Mouse (Mus musculus): ENCODE data around the gene U2surp.
A peak's percentile ranks its signal among the peaks of the same experiment; 100 is the strongest.

Gene U2surp

DNA sequence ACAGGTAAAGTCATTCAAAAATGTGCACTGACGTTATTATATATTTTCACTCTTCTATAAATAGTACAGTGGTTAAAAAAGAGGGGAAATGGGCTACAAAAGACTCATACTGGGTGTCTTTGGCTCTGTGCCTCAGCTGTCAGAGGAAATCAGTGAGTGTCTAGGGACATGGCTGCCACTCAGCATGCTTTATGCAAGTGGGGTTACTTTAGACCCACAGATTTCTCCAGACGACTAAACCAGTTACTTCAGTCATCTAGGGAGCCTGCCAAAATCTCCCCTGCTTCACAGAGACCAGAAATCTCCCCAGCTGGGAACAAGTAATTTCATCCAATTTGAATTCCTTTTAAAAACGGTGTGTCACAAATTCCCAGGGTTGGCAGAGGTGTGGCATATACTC, 59.9 kb downstream of the U2surp start:
- DNase-seq: peak; percentile 43 to 57

- DNase-seq: no peak
Measured at GRCm38 (mm10) chr9:95450586-95450985, 61.2 kb downstream of the U2surp start.

DNA sequence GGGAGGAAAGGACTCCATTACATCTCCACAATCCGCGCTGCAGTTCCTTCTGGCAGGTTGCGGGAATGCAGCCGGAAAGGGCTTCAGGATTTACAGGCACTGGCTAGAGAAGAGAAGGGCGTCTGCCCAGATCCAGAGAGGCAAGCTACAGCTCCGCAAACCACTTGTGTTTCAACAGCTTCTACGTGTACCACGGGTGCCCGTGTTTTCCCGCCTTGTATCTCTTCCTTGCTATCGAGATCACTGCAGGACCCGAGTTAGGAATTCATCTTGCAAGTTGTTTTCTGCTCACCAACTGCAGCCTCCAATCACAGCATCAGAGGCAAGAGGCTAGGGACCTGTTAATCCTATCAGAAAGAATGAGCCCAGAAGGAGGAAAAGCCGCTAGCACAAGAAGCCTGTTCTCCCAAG, 69.5 kb downstream of the U2surp start:
- peak; percentile 75 to 77 for DNase-seq

DNA sequence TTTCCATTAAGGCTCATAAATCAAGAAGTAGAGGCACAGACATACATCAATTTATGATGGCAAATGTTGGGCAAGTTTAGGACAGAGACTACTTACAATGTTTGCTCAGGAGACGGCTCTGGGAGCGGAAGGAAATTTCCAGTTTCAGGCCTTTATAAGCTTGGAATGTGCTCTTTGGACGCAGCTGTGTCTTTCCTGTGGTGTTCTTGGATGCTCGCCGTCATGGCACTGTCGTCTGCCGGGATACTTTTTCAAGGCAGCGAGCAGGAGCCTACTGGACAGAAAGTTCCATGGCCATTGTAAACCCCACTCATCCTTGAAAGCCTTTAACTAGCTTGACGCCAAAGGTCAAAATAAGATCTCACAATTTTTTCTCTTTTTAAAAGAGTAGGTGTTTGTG, 73.9 kb downstream of the U2surp start:
- peak; percentile 49 to 66 for DNase-seq

DNA sequence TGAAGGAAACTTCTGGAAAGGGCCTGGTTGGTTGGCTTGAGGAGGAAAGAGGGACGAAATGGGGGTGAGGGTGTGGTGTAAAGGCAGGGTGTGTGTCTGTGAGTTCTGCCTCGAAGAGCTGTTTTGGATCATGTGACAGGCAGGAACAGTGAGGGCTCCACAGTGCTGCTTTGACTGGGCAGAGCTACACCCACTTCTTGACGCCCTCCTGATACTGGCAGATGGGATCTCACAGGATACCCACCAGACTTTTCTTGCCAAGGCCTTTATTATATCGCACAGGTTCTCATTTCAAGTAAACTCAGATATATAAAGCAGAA, 75.5 kb downstream of the U2surp start:
- DNase-seq: no peak

DNA sequence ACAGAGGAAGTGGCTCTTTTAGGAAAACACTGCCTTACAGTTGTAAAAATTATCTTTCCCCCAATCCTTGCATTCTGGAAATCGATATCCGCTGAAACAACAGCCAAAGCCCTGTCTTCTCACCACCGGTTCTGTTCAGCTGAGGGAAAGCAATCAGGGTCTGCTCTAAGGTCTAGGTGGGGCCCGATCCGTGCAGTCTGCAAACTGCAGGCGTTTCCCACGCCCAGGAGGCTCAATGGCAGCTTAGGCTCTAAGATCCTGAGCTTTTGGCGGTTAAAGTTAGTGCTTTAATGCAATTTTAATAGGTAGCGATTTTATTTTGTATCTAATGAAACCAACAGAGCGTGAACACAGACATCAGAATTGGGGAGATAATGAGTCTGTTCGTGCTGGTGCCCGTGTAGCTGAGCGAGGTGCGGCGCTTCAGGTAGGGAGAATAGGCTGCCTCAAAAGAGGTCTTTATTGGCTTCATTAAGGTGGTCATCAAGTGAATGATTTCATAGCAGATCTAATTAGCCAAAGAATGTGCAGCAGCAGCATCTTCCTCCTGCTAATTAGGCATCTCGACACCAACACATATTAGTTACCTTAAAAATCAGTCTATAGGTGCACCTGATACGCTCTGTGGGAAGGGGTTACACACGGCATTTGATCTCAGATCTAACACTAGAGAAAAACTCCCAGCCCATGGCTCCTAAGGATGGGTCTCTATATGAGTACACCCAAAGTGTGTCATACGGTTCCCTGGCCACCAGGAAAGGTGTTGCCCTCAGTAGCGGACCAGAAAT, 76.1 kb downstream of the U2surp start:
- no peak for DNase-seq

DNA sequence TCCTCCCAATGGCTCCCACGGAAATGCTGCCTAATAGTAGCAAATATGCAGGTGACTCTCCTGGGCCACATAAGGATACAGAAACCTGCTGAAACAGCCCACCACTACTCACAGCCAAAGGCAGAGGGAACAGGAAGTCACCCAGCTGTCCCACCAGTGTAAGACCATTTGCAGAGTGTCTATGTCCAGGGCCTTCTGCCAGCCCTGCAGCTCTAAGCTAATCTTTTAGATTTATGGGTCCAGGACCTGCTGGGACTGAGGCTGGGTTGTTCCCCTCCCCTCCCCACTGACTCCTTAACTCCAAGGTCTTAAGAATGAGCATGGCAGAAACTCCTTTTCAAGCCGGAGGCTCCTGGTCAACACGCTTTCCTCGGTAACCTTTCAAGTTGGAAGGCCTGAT, 83.5 kb downstream of the U2surp start:
- peak in 1 of 2 experiments; percentile 21 for DNase-seq

GRCm38 (mm10) chr9:95413911-95414310, 97.9 kb downstream of the U2surp start:
- DNase-seq: no peak

GRCm38 (mm10) chr9:95412047-95412446, 99.7 kb downstream of the U2surp start:
- no peak for DNase-seq

- DNase-seq: peak in 1 of 2 experiments; percentile 46
Measured at GRCm38 (mm10) chr9:95407586-95408220, 104.1 kb downstream of the U2surp start.
